Mouse (Mus musculus) neural tube, embryonic 14.5 days (tissue): ENCODE results near the gene Emc8. TPM values are rescaled to one million over a fixed set of nuclear protein-coding genes. Genes with fewer than 3 reads are reported as not detected.

Experiments used
- ATAC-seq: fragments of 200-750 bp; cut with Nextera tagmentation; 2 replicates; pipeline ENCODE4 v1.8.0; 2017; ENCODE audit warnings: low read depth, mild to moderate bottlenecking, moderate TSS enrichment, moderate library complexity
- H3K27ac ChIP-seq: fragments of 300-500 bp; sonication (generic); 2 replicates; pipeline ENCODE4 v1.5.1; 2014; ENCODE audit warnings: low read depth, mild to moderate bottlenecking, control low read depth, low read length, moderate library complexity, mixed read lengths
- H3K27me3 ChIP-seq: fragments of 300-500 bp; sonication (generic); 2 replicates; pipeline ENCODE4 v1.6.1; 2014; ENCODE audit warnings: low read length; ENCODE audit not compliant: control insufficient read depth, insufficient read depth
- H3K36me3 ChIP-seq: fragments of 300-500 bp; sonication (generic); 2 replicates; pipeline ENCODE4 v1.6.1; 2014; ENCODE audit warnings: low read length, mixed read lengths; ENCODE audit not compliant: control insufficient read depth, insufficient read depth
- H3K4me1 ChIP-seq: fragments of 300-500 bp; sonication (generic); 2 replicates; pipeline ENCODE4 v1.6.1; 2014; ENCODE audit warnings: low read length; ENCODE audit not compliant: control insufficient read depth, insufficient read depth
- H3K4me2 ChIP-seq: fragments of 300-500 bp; sonication (generic); 2 replicates; pipeline ENCODE4 v1.6.1; 2014; ENCODE audit warnings: mild to moderate bottlenecking, low read depth, low read length, control low read depth
- H3K4me3 ChIP-seq: fragments of 300-500 bp; sonication (generic); 2 replicates; pipeline ENCODE4 v1.5.1; 2014; ENCODE audit warnings: low read depth, low read length, control low read depth, mixed read lengths
- H3K9ac ChIP-seq: fragments of 300-500 bp; sonication (generic); replicated peaks from 2 replicates; pipeline ENCODE4 v1.6.1; 2014; ENCODE audit warnings: low read depth, mild to moderate bottlenecking, control low read depth, low read length, mixed read lengths
- H3K9me3 ChIP-seq: fragments of 300-500 bp; sonication (generic); 2 replicates; pipeline ENCODE4 v1.6.1; 2016; ENCODE audit warnings: low read length; ENCODE audit not compliant: control insufficient read depth
- WGBS: fragments of 180-500 bp; shearing (Covaris S2); extraction: QIAGEN DNeasy Blood & Tissue Kit; methylation state at CpG from one replicate; pipeline ENCODE4 v1.1.7; 2014; 5-methylcytosine and 5-hydroxymethylcytosine counted together
- polyA plus RNA-seq: library from polyadenylated mRNA; unstranded; fragments of >200 nt; fragmentation: Nextera tagmentation; extraction: Ambion mirVana; gene quantifications from 2 replicates; pipeline ENCODE4 v1.2.1, GENCODE M21; 2014

The Emc8 gene
- polyA plus RNA-seq, 1 experiment from 2014 or later, result 95.8 TPM

DNA sequence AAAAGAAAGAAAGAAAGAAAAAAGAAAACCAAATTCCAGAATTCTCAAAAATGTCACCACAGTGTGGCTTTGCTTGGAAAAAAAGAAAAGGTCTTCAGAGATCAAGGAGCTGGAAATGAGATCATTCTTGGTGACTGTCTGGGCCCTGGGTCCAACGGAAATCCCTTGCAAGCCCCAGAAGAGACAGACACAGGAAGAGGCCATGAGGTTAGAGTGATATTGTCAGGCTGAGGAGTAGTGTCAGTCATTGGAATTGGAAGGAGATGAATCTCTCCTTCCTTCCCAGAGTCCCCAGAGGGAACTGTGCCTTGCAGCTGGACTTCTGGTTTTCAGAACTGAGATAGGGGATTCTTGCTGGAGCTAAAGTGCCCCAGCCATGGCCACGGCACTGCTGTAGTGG is 31.2 kb upstream of the Emc8 start:
- Histone ChIP-seq H3K4me1 (no peaks in the 10 kb centered on the region), H3K4me2 (no peak overlapping the region), H3K4me3 (no peak overlapping the region), H3K9ac (no peak overlapping the region), H3K27ac (no peak overlapping the region), H3K27me3 (no peaks in the 10 kb centered on the region), H3K9me3 (no peaks in the 10 kb centered on the region), H3K36me3 (no peaks in the 10 kb centered on the region)
- ATAC-seq, result no peak
- 76% methylated on average over 2 of the region's 2 CpGs for WGBS

DNA sequence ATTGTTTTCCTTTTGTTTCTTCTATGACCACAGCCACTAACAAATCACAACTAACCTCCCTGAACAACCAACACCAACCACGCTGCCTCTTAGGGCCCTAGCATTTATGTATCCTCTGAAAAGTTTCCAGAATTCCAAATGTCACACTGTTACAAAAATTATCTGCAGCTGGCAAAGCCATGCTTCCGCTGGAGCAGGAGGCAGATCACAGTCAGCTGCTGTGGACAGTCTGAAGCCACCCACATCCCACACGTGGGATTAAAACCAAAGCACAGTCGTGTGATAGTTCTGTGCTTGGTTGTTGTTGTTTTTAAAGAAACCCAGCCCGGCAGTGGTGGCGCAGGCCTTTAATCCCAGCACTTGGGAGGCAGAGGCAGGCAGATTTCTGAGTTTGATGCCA is 30.7 kb upstream of the Emc8 start:
- H3K27me3 ChIP-seq, result no peaks in the 10 kb centered on the region
- 85% methylated on average over 6 of the region's 6 CpGs for WGBS
- no peak for ATAC-seq

DNA sequence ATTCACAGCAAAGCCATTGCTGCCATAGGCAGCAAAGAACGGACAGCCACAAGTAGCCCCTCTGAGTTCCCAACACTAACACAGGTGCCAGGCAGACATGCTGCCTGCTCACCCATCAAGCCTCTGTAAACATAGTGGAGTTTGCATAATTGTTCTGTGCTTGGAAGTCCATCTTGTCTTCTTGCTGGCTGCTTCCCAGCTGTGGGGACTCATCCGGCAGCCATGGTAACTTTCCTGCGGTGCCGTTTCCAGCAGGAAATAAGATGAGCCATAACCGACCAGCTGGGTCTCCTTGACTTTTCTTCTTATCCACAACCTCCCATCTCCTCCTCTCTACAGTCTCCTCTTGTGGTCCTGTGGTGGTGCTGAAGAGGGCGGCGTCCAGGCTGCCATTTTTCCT is 30.1 kb upstream of the Emc8 start:
- no peaks in the 10 kb centered on the region for H3K4me1 ChIP-seq
- H3K27ac ChIP-seq, result no peak overlapping the region
- no peaks in the 10 kb centered on the region for H3K27me3 ChIP-seq
- H3K9me3 ChIP-seq, result no peaks in the 10 kb centered on the region
- no peak for ATAC-seq
- no peak overlapping the region for H3K4me3 ChIP-seq
- 84% methylated on average over 7 of the region's 7 CpGs for WGBS
- no peak overlapping the region for H3K9ac ChIP-seq
- no peaks in the 10 kb centered on the region for H3K36me3 ChIP-seq
- no peak overlapping the region for H3K4me2 ChIP-seq

More for the DNA sequence above, 30.7 kb upstream of the Emc8 start:
- no peaks in the 10 kb centered on the region for H3K9me3 ChIP-seq
- no peak overlapping the region for H3K27ac ChIP-seq
- H3K4me2 ChIP-seq, result no peak overlapping the region
- no peak overlapping the region for H3K9ac ChIP-seq
- no peaks in the 10 kb centered on the region for H3K4me1 ChIP-seq
- no peaks in the 10 kb centered on the region for H3K36me3 ChIP-seq
- no peak overlapping the region for H3K4me3 ChIP-seq

GRCm38 (mm10) chr8:120697979-120698272 is 29.6 kb upstream of the Emc8 start:
- Histone ChIP-seq H3K27ac (no peak overlapping the region), H3K4me2 (no peak overlapping the region), H3K9me3 (no peaks in the 10 kb centered on the region), H3K4me1 (no peaks in the 10 kb centered on the region), H3K36me3 (no peaks in the 10 kb centered on the region), H3K27me3 (no peaks in the 10 kb centered on the region), H3K4me3 (no peak overlapping the region), H3K9ac (no peak overlapping the region)
- no peak for ATAC-seq

GRCm38 (mm10) chr8:120697154-120697978 is 29.0 kb upstream of the Emc8 start:
- Histone ChIP-seq H3K4me1 (no peaks in the 10 kb centered on the region), H3K27me3 (no peaks in the 10 kb centered on the region), H3K27ac (no peak overlapping the region), H3K4me3 (no peak overlapping the region), H3K9me3 (no peaks in the 10 kb centered on the region), H3K9ac (no peak overlapping the region), H3K36me3 (no peaks in the 10 kb centered on the region), H3K4me2 (no peak overlapping the region)
- WGBS, result 77% methylated on average over 17 of the region's 17 CpGs
- ATAC-seq, result no peak

GRCm38 (mm10) chr8:120696401-120697153 is 28.2 kb upstream of the Emc8 start:
- Histone ChIP-seq H3K27ac (no peak overlapping the region), H3K4me2 (no peak overlapping the region)
- WGBS, result 55% methylated on average over 13 of the region's 13 CpGs

GRCm38 (mm10) chr8:120693861-120694493 is 25.6 kb upstream of the Emc8 start:
- no peak overlapping the region for H3K9ac ChIP-seq
- H3K4me1 ChIP-seq, result no peaks in the 10 kb centered on the region
- no peak overlapping the region for H3K27ac ChIP-seq
- no peaks in the 10 kb centered on the region for H3K27me3 ChIP-seq
- no peak overlapping the region for H3K4me3 ChIP-seq
- no peak for ATAC-seq
- H3K4me2 ChIP-seq, result no peak overlapping the region
- H3K9me3 ChIP-seq, result no peaks in the 10 kb centered on the region
- 42% methylated on average over 22 of the region's 22 CpGs for WGBS
- H3K36me3 ChIP-seq, result no peaks in the 10 kb centered on the region

More at GRCm38 (mm10) chr8:120696401-120697153, 28.2 kb upstream of the Emc8 start:
- Histone ChIP-seq H3K36me3 (no peaks in the 10 kb centered on the region), H3K27me3 (no peaks in the 10 kb centered on the region), H3K9ac (no peak overlapping the region), H3K9me3 (no peaks in the 10 kb centered on the region), H3K4me1 (no peaks in the 10 kb centered on the region), H3K4me3 (no peak overlapping the region)
- ATAC-seq, result no peak

GRCm38 (mm10) chr8:120692934-120693333 is 24.6 kb upstream of the Emc8 start:
- Histone ChIP-seq H3K4me1 (no peaks in the 10 kb centered on the region), H3K36me3 (no peaks in the 10 kb centered on the region), H3K9ac (no peak overlapping the region), H3K27me3 (no peaks in the 10 kb centered on the region), H3K27ac (no peak overlapping the region), H3K4me3 (no peak overlapping the region), H3K4me2 (no peak overlapping the region), H3K9me3 (no peaks in the 10 kb centered on the region)
- 77% methylated on average over 4 of the region's 4 CpGs for WGBS
- ATAC-seq, result no peak

DNA sequence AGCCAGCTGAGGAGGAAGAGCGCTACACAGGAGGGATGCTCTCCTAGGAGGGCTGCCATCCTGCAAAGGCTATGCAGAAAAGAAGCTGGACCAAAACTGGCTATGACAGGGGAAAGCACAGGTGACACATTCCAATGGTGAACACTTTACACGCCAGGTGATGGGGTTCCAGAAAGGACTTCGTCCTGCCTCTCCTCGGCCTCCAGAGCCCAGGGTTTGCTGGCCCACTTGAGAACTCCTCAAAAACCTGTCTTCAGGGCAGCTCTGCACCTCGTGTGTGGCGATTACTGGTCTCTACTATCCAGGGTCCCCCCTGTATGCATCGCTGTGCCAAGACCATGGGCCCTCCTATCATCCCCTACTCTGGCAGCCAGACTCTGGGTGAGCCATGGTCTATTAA is 20.1 kb upstream of the Emc8 start:
- ATAC-seq, result no peak
- H3K4me1 ChIP-seq, result no peaks in the 10 kb centered on the region
- H3K9me3 ChIP-seq, result no peaks in the 10 kb centered on the region
- H3K27me3 ChIP-seq, result no peaks in the 10 kb centered on the region; the same call in 1 of the 2 replicates
- H3K36me3 ChIP-seq, result no peaks in the 10 kb centered on the region
- WGBS, result 93% methylated on average over 7 of the region's 7 CpGs
- H3K4me3 ChIP-seq, result no peak overlapping the region
- H3K27ac ChIP-seq, result no peak overlapping the region
- H3K4me2 ChIP-seq, result no peak overlapping the region
- H3K9ac ChIP-seq, result no peak overlapping the region
